Mouse (Mus musculus) frontal cortex, postnatal 14 days (tissue): ENCODE measurements around the gene Arl15.

Experiments used
- DNase-seq, 2 experiments: peaks; one replicate each; pipeline ENCODE4 v3.0.0; 2022; ENCODE audit warnings: low spot score in 2 of 2

Arl15 gene

DNA sequence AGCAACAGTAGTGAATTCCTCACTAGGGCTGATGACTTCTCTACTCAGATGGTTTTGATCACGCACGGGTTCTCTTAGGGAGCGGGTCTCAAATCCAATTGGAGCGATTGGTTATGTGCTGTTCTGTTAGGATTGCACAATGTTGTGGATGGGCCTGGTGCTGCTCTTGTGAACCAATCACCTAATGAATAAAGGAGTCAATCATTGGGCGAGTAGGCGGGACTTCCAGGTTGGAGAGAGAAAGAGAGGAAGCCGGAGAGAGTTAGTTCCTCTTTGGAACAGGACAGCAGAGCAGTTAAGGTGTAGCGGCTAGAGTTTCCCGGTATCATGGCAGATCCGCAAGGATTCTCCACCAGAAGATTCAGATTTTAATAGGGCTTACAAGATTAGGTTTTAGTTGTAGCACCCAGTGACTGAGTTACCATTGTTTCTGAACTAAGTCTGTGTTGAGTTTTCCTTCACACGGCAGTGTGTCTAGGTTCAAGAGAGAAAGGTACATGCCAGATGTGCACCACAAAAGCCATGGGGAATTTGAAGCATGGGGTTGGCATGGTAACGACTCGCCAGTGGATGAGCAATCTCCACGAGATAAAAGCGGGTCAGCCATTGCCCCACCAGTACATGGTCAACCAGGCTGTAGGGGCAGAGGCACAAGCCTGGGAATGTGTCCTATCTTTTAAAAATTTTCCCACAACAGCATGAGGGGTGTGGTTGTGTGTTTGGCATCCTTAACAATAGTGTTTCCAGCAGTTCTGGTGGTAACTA is 408.7 kb downstream of the Arl15 start:
- DNase-seq, result no peak
